Mouse (Mus musculus) liver, embryonic 14.5 days (tissue): ENCODE results near the gene Kpna7. TPM values are rescaled to one million over a fixed set of nuclear protein-coding genes. Genes with fewer than 3 reads are reported as not detected.

Experiments
- ATAC-seq: fragments of 200-750 bp; cut with Nextera tagmentation; 2 replicates; pipeline ENCODE4 v1.8.0; 2017; ENCODE audit warnings: moderate number of reproducible peaks, mild to moderate bottlenecking, moderate library complexity; ENCODE audit not compliant: insufficient read depth
- DNase-seq, 3 experiments: peaks; one replicate each; pipeline ENCODE4 v3.0.0-alpha.2; 2012 to 2013; ENCODE audit warnings: low read depth in 3 of 3, low spot score in 3 of 3
- H3K27ac ChIP-seq: fragments of 300-500 bp; sonication (generic); 2 replicates; pipeline ENCODE4 v1.5.1; 2014; ENCODE audit warnings: moderate library complexity, mild to moderate bottlenecking, control low read depth, inconsistent platforms
- H3K27me3 ChIP-seq: fragments of 300-500 bp; sonication (generic); 2 replicates; pipeline ENCODE4 v1.6.1; 2014; ENCODE audit warnings: mild to moderate bottlenecking, low read length, moderate library complexity; ENCODE audit not compliant: control insufficient read depth, insufficient read depth
- H3K36me3 ChIP-seq: fragments of 300-500 bp; sonication (generic); replicated peaks from 2 replicates; pipeline ENCODE4 v1.6.1; 2014; ENCODE audit warnings: low read depth; ENCODE audit not compliant: control insufficient read depth, insufficient read depth
- H3K4me1 ChIP-seq, 2 experiments: fragments of 200-500 bp in 1 of 2; fragments of 300-500 bp in 1 of 2; sonication (generic) in 1 of 2; replicated peaks; 2 replicates each; pipeline ENCODE4 v1.6.1; 2012 to 2014; ENCODE audit warnings: antibody characterized with exemption in 1 of 2, inconsistent platforms in 1 of 2, low read length in 1 of 2; ENCODE audit not compliant: control insufficient read depth in 2 of 2, insufficient read depth in 2 of 2
- H3K4me2 ChIP-seq: fragments of 300-500 bp; sonication (generic); 2 replicates; pipeline ENCODE4 v1.6.1; 2014; ENCODE audit warnings: low read depth, mild to moderate bottlenecking, control low read depth, moderate library complexity
- H3K4me3 ChIP-seq, 2 experiments: fragments of 200-500 bp in 1 of 2; fragments of 300-500 bp in 1 of 2; sonication (generic) in 1 of 2; 2 replicates each; pipeline ENCODE4 v1.5.1; 2012 to 2014; ENCODE audit warnings: low read depth in 2 of 2, low read length in 2 of 2, mild to moderate bottlenecking in 2 of 2, control low read depth in 1 of 2, inconsistent platforms in 1 of 2, moderate library complexity in 1 of 2; ENCODE audit not compliant: insufficient read depth in 1 of 2
- H3K9ac ChIP-seq: fragments of 300-500 bp; sonication (generic); replicated peaks from 2 replicates; pipeline ENCODE4 v1.6.1; 2014; ENCODE audit warnings: mild to moderate bottlenecking, control low read depth, moderate library complexity
- H3K9me3 ChIP-seq: fragments of 300-500 bp; sonication (generic); 2 replicates; pipeline ENCODE4 v1.6.1; 2016; ENCODE audit warnings: low read length, mixed read lengths; ENCODE audit not compliant: control insufficient read depth
- CTCF ChIP-seq: IDR thresholded peaks from 2 replicates; pipeline ENCODE4 v1.5.1; 2016; ENCODE audit warnings: antibody characterized with exemption, low read depth, control low read depth
- EP300 ChIP-seq: IDR thresholded peaks from 2 replicates; pipeline ENCODE4 v1.6.1; 2016; ENCODE audit warnings: antibody characterized with exemption, low read depth
- WGBS: fragments of 180-500 bp; shearing (Covaris S2); extraction: QIAGEN DNeasy Blood & Tissue Kit; methylation state at CpG from one replicate; pipeline ENCODE4 v1.1.7; 2014; ENCODE audit not compliant: insufficient replicate concordance; 5-methylcytosine and 5-hydroxymethylcytosine counted together
- polyA plus RNA-seq, 2 experiments: library from polyadenylated mRNA; depleted of rRNA in 1 of 2; stranded (reverse) in 1 of 2; unstranded in 1 of 2; fragments of >200 nt; fragmentation: Nextera tagmentation in 1 of 2; extraction: Ambion mirVana in 1 of 2; gene quantifications; 2 replicates each; pipeline versions ENCODE4 v1.2.1 to v1.2.3; 2012 to 2014

Kpna7 gene
- polyA plus RNA-seq, 2 experiments: 0.04 to 0.11 TPM

DNA sequence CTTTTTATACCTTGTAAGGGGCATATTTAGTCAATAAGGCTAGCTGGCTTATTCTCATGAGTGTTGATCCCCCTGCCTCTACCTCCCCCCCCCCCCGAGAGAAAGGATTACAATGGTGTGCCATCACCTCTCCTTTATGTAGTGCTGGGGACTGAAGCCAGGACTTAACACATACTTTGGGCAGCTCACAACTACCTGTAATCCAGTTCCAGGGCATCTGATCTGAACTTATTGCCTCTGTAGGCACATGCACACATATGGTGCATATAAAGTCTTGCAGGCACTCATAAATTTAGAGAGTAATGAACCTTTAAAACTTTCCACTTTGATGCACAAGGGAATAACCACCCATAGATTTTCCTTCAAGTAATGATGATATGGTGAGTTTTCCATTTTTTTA lies 69.6 kb downstream of the Kpna7 start:
- Histone ChIP-seq H3K9me3 (no peaks in the 10 kb centered on the region), H3K36me3 (no peaks in the 10 kb centered on the region), H3K4me1 (no peaks in the 10 kb centered on the region), H3K4me2 (no peak overlapping the region), H3K27ac (no peak overlapping the region), H3K9ac (no peak overlapping the region), H3K27me3 (no peaks in the 10 kb centered on the region), H3K4me3 (no peak overlapping the region)
- TF ChIP-seq CTCF (no peak), EP300 (no peak)
- no peak for DNase-seq
- ATAC-seq: no peak
- WGBS: 90% methylated on average over 1 of the region's 1 CpGs

GRCm38 (mm10) chr5:145008878-145009659 lies 74.8 kb downstream of the Kpna7 start:
- no peak overlapping the region for H3K9ac ChIP-seq
- ATAC-seq: no peak
- no peaks in the 10 kb centered on the region for H3K9me3 ChIP-seq
- TF ChIP-seq EP300: no peak
- TF ChIP-seq CTCF: no peak
- no peaks in the 10 kb centered on the region for H3K27me3 ChIP-seq
- WGBS: 74% methylated on average over 15 of the region's 15 CpGs
- H3K4me1 ChIP-seq: no peaks in the 10 kb centered on the region
- H3K4me3 ChIP-seq: no peak overlapping the region
- no peak for DNase-seq
- H3K27ac ChIP-seq: no peak overlapping the region
- H3K4me2 ChIP-seq: no peak overlapping the region
- H3K36me3 ChIP-seq: no peaks in the 10 kb centered on the region

DNA sequence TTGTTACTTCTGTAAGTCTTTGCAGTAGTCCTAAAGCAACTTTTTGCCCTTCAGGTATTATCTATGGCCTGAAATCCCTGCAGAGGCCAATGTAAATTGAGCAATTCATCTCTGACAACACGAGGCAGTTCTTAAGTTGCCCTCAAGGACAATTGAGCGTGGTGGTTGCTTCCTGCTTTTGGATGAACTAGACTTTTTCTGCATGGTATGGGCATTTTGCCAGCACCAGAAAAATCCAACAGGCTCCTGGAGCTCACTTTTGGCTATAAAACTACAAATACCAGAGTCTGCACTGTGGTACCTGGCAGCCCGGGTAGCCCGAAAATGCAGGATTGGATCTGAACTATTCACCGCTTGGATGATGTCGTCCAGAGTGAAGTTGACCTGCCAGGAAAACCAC lies 78.2 kb downstream of the Kpna7 start:
- Histone ChIP-seq H3K4me1 (no peaks in the 10 kb centered on the region), H3K9me3 (no peaks in the 10 kb centered on the region), H3K9ac (no peak overlapping the region), H3K27me3 (no peaks in the 10 kb centered on the region), H3K36me3 (no peaks in the 10 kb centered on the region), H3K4me2 (no peak overlapping the region), H3K4me3 (no peak overlapping the region), H3K27ac (no peak overlapping the region)
- 56% methylated on average over 6 of the region's 6 CpGs for WGBS
- no peak for TF ChIP-seq CTCF
- no peak for TF ChIP-seq EP300
- ATAC-seq (no peak), DNase-seq (no peak)

- peak; percentile 15; the same call in 1 of the 2 replicates for ATAC-seq
- TF ChIP-seq CTCF: no peak
- TF ChIP-seq EP300: no peak
These were observed 79.3 kb downstream of the Kpna7 start for GRCm38 (mm10) chr5:145004495-145004894.

GRCm38 (mm10) chr5:145003362-145003761 lies 80.5 kb downstream of the Kpna7 start:
- WGBS: 41% methylated on average over 3 of the region's 3 CpGs
- no peaks in the 10 kb centered on the region for H3K9me3 ChIP-seq
- no peak overlapping the region for H3K4me2 ChIP-seq
- DNase-seq: no peak
- no peaks in the 10 kb centered on the region for H3K27me3 ChIP-seq
- H3K27ac ChIP-seq: no peak overlapping the region
- no peak overlapping the region for H3K4me3 ChIP-seq
- H3K4me1 ChIP-seq: no peaks in the 10 kb centered on the region
- no peak for ATAC-seq
- TF ChIP-seq CTCF: no peak
- no peak for TF ChIP-seq EP300
- no peaks in the 10 kb centered on the region for H3K36me3 ChIP-seq
- no peak overlapping the region for H3K9ac ChIP-seq

More at GRCm38 (mm10) chr5:145004495-145004894, 79.3 kb downstream of the Kpna7 start:
- 47% methylated on average over 9 of the region's 9 CpGs for WGBS
- no peaks in the 10 kb centered on the region for H3K27me3 ChIP-seq
- H3K4me2 ChIP-seq: no peak overlapping the region
- H3K4me1 ChIP-seq: no peaks in the 10 kb centered on the region
- no peaks in the 10 kb centered on the region for H3K36me3 ChIP-seq
- no peak overlapping the region for H3K27ac ChIP-seq
- no peak overlapping the region for H3K9ac ChIP-seq
- no peaks in the 10 kb centered on the region for H3K9me3 ChIP-seq
- no peak for DNase-seq
- H3K4me3 ChIP-seq: no peak overlapping the region
